Mouse (Mus musculus) neural tube, embryonic 15.5 days (tissue): ENCODE results near the gene Gstt4. TPM values are rescaled to one million over a fixed set of nuclear protein-coding genes. Genes with fewer than 3 reads are reported as not detected.

Experiments used
- ATAC-seq: fragments of 200-750 bp; cut with Nextera tagmentation; 2 replicates; pipeline ENCODE4 v1.8.0; 2017; ENCODE audit warnings: mild to moderate bottlenecking, moderate TSS enrichment, moderate library complexity; ENCODE audit not compliant: low FRiP score
- H3K27ac ChIP-seq: fragments of 300-500 bp; sonication (generic); replicated peaks from 2 replicates; pipeline ENCODE4 v1.5.1; 2015; ENCODE audit warnings: mild to moderate bottlenecking, inconsistent platforms
- H3K27me3 ChIP-seq: fragments of 300-500 bp; sonication (generic); replicated peaks from 2 replicates; pipeline ENCODE4 v1.6.1; 2015; ENCODE audit warnings: inconsistent platforms
- H3K36me3 ChIP-seq: fragments of 300-500 bp; sonication (generic); 2 replicates; pipeline ENCODE4 v1.6.1; 2015; ENCODE audit warnings: inconsistent platforms
- H3K4me1 ChIP-seq: fragments of 300-500 bp; sonication (generic); 2 replicates; pipeline ENCODE4 v1.6.1; 2015; ENCODE audit warnings: inconsistent platforms
- H3K4me2 ChIP-seq: fragments of 300-500 bp; sonication (generic); 2 replicates; pipeline ENCODE4 v1.6.1; 2015; ENCODE audit warnings: inconsistent platforms, mild to moderate bottlenecking, moderate library complexity
- H3K4me3 ChIP-seq: fragments of 300-500 bp; sonication (generic); replicated peaks from 2 replicates; pipeline ENCODE4 v1.5.1; 2015; ENCODE audit warnings: mild to moderate bottlenecking, inconsistent platforms
- H3K9ac ChIP-seq: fragments of 300-500 bp; sonication (generic); replicated peaks from 2 replicates; pipeline ENCODE4 v1.6.1; 2015; ENCODE audit warnings: mild to moderate bottlenecking, inconsistent platforms
- H3K9me3 ChIP-seq: fragments of 300-500 bp; sonication (generic); replicated peaks from 2 replicates; pipeline ENCODE4 v1.6.1; 2016; ENCODE audit warnings: inconsistent platforms
- WGBS: fragments of 180-500 bp; shearing (Covaris S2); methylation state at CpG from one replicate; pipeline ENCODE4 v1.1.7; 2015; ENCODE audit warnings: mixed read lengths; 5-methylcytosine and 5-hydroxymethylcytosine counted together
- polyA plus RNA-seq: library from polyadenylated mRNA; unstranded; fragments of >200 nt; fragmentation: Nextera tagmentation; extraction: Ambion mirVana; gene quantifications from 2 replicates; pipeline ENCODE4 v1.2.1, GENCODE M21; 2015

Gene Gstt4
- polyA plus RNA-seq, 1 experiment from 2014 or later = not detected

GRCm38 (mm10) chr10:75819882-75820281 is 2.5 kb downstream of the Gstt4 start:
- no peak overlapping the region for H3K4me3 ChIP-seq
- no peaks in the 10 kb centered on the region for H3K36me3 ChIP-seq
- H3K4me2 ChIP-seq = no peak overlapping the region
- no peak for ATAC-seq
- H3K4me1 ChIP-seq = no peaks in the 10 kb centered on the region
- H3K9ac ChIP-seq = no peak overlapping the region
- no peak overlapping the region for H3K27ac ChIP-seq
- 0 out of 2 replicates have a peak, but pooled peaks cover 5% of the 10 kb centered on the region for H3K27me3 ChIP-seq
- WGBS = 90% methylated on average over 5 of the region's 5 CpGs
- H3K9me3 ChIP-seq = no peaks in the 10 kb centered on the region

GRCm38 (mm10) chr10:75818641-75819040 is 3.7 kb downstream of the Gstt4 start:
- Histone ChIP-seq H3K27me3 (0 out of 2 replicates have a peak, but pooled peaks cover 5% of the 10 kb centered on the region), H3K27ac (no peak overlapping the region), H3K36me3 (no peaks in the 10 kb centered on the region), H3K9me3 (no peaks in the 10 kb centered on the region), H3K4me2 (no peak overlapping the region), H3K4me1 (no peaks in the 10 kb centered on the region), H3K9ac (no peak overlapping the region), H3K4me3 (no peak overlapping the region)
- ATAC-seq = no peak
- 65% methylated on average over 10 of the region's 10 CpGs for WGBS

- Histone ChIP-seq H3K27ac (no peak overlapping the region), H3K9ac (no peak overlapping the region), H3K36me3 (no peaks in the 10 kb centered on the region), H3K4me3 (no peak overlapping the region), H3K4me2 (no peak overlapping the region), H3K4me1 (no peaks in the 10 kb centered on the region), H3K27me3 (no peaks in the 10 kb centered on the region; the same call in 1 of the 2 replicates), H3K9me3 (no peaks in the 10 kb centered on the region)
- ATAC-seq = no peak
- WGBS = 70% methylated on average over 2 of the region's 2 CpGs
Measured at GRCm38 (mm10) chr10:75804217-75804616, 18.1 kb downstream of the Gstt4 start.

- Histone ChIP-seq H3K36me3 (no peaks in the 10 kb centered on the region), H3K27me3 (peaks cover 10% of the 10 kb centered on the region; the same call in 1 of the 2 replicates), H3K4me3 (peak within 1 kb of the TSS; percentile 42), H3K9ac (peak within 1 kb of the TSS; percentile 42), H3K4me1 (peaks cover 27% of the 10 kb centered on the region), H3K9me3 (no peaks in the 10 kb centered on the region), H3K27ac (no peak within 1 kb of the TSS), H3K4me2 (peak within 1 kb of the TSS; percentile 79)
- 2% methylated on average over 18 of the region's 18 CpGs for WGBS
- peak; percentile 50; the same call in 1 of the 2 replicates for ATAC-seq
Measured at GRCm38 (mm10) chr10:75798176-75798696, 24.1 kb downstream of the Gstt4 start, which contains the start of gene Gstt1. Gene Gstt1 (minus strand): TSS chr10:75798584.

- no peaks in the 10 kb centered on the region for H3K36me3 ChIP-seq
- 2% methylated on average over 12 of the region's 12 CpGs for WGBS
- no peak overlapping the region for H3K27ac ChIP-seq
- ATAC-seq = peak; percentile 53; the same call in 1 of the 2 replicates
- H3K4me2 ChIP-seq = peak overlapping the region; percentile 79
- peaks cover 27% of the 10 kb centered on the region for H3K4me1 ChIP-seq
- peaks cover 10% of the 10 kb centered on the region; the same call in 1 of the 2 replicates for H3K27me3 ChIP-seq
- H3K9ac ChIP-seq = peak overlapping the region; percentile 42
- peak overlapping the region; percentile 42 for H3K4me3 ChIP-seq
- H3K9me3 ChIP-seq = no peaks in the 10 kb centered on the region
Measured at GRCm38 (mm10) chr10:75797619-75798175, 24.6 kb downstream of the Gstt4 start.

- 50% methylated on average over 11 of the region's 11 CpGs for WGBS
- no peak for ATAC-seq
- Histone ChIP-seq H3K27ac (no peak overlapping the region), H3K4me1 (peaks cover 27% of the 10 kb centered on the region), H3K27me3 (peaks cover 10% of the 10 kb centered on the region; the same call in 1 of the 2 replicates), H3K9ac (no peak overlapping the region), H3K4me3 (peak overlapping the region; percentile 42; the same call in 1 of the 2 replicates), H3K9me3 (no peaks in the 10 kb centered on the region), H3K4me2 (peak overlapping the region; percentile 79), H3K36me3 (no peaks in the 10 kb centered on the region)
Measured at GRCm38 (mm10) chr10:75796731-75797516, 25.4 kb downstream of the Gstt4 start.

- peaks cover 10% of the 10 kb centered on the region; the same call in 1 of the 2 replicates for H3K27me3 ChIP-seq
- WGBS = 41% methylated on average over 3 of the region's 3 CpGs
- no peak for ATAC-seq
- H3K4me3 ChIP-seq = no peak overlapping the region
- H3K4me2 ChIP-seq = no peak overlapping the region
- H3K36me3 ChIP-seq = no peaks in the 10 kb centered on the region
- H3K9me3 ChIP-seq = no peaks in the 10 kb centered on the region
- no peak overlapping the region for H3K27ac ChIP-seq
- no peak overlapping the region for H3K9ac ChIP-seq
- peaks cover 27% of the 10 kb centered on the region for H3K4me1 ChIP-seq
Measured at GRCm38 (mm10) chr10:75794880-75795279, 27.5 kb downstream of the Gstt4 start.

- ATAC-seq = no peak
- 21% methylated on average over 7 of the region's 7 CpGs for WGBS
Measured at GRCm38 (mm10) chr10:75790773-75791172, 31.6 kb downstream of the Gstt4 start.

GRCm38 (mm10) chr10:75789841-75790240 is 32.5 kb downstream of the Gstt4 start:
- Histone ChIP-seq H3K4me2 (no peak overlapping the region), H3K36me3 (no peaks in the 10 kb centered on the region), H3K27ac (no peak overlapping the region), H3K4me1 (peaks cover 5% of the 10 kb centered on the region; the same call in 1 of the 2 replicates), H3K9me3 (no peaks in the 10 kb centered on the region), H3K9ac (no peak overlapping the region), H3K27me3 (no peaks in the 10 kb centered on the region), H3K4me3 (no peak overlapping the region)
- no peak for ATAC-seq
- 91% methylated on average over 5 of the region's 5 CpGs for WGBS

More at GRCm38 (mm10) chr10:75790773-75791172, 31.6 kb downstream of the Gstt4 start:
- H3K36me3 ChIP-seq = no peaks in the 10 kb centered on the region
- no peaks in the 10 kb centered on the region for H3K27me3 ChIP-seq
- H3K9me3 ChIP-seq = no peaks in the 10 kb centered on the region
- H3K4me3 ChIP-seq = no peak overlapping the region
- H3K27ac ChIP-seq = no peak overlapping the region
- no peak overlapping the region for H3K9ac ChIP-seq
- peaks cover 9% of the 10 kb centered on the region; the same call in 1 of the 2 replicates for H3K4me1 ChIP-seq
- H3K4me2 ChIP-seq = no peak overlapping the region

GRCm38 (mm10) chr10:75789081-75789735 is 33.1 kb downstream of the Gstt4 start:
- WGBS = 77% methylated on average over 6 of the region's 6 CpGs
- no peak overlapping the region for H3K27ac ChIP-seq
- peaks cover under 1% of the 10 kb centered on the region; the same call in 1 of the 2 replicates for H3K27me3 ChIP-seq
- H3K9ac ChIP-seq = no peak overlapping the region
- no peaks in the 10 kb centered on the region for H3K4me1 ChIP-seq
- no peaks in the 10 kb centered on the region for H3K9me3 ChIP-seq
- ATAC-seq = no peak
- no peaks in the 10 kb centered on the region for H3K36me3 ChIP-seq
- no peak overlapping the region for H3K4me3 ChIP-seq
- H3K4me2 ChIP-seq = no peak overlapping the region

- no peaks in the 10 kb centered on the region for H3K9me3 ChIP-seq
- H3K4me2 ChIP-seq = no peak overlapping the region
- H3K27ac ChIP-seq = no peak overlapping the region
- whole genome bisulfite sequencing = 95% methylated on average over 8 of the region's 8 CpGs
- peaks cover 6% of the 10 kb centered on the region; the same call in 1 of the 2 replicates for H3K27me3 ChIP-seq
- H3K9ac ChIP-seq = no peak overlapping the region
- ATAC-seq = no peak
- H3K4me1 ChIP-seq = no peaks in the 10 kb centered on the region
- H3K4me3 ChIP-seq = no peak overlapping the region
- H3K36me3 ChIP-seq = no peaks in the 10 kb centered on the region
Measured at GRCm38 (mm10) chr10:75788277-75788676, 34.1 kb downstream of the Gstt4 start.
